Mouse (Mus musculus): Measurements from ENCODE around the gene Svop.

- no peak for TF ChIP-seq GABPA (IDR thresholded peaks at IDR 0.05; ENCODE audit: low read depth, low read length)
- TF ChIP-seq EP300 (IDR thresholded peaks at IDR 0.05; ENCODE audit: low read depth in 1 of 2, low read length in 2 of 2) = no peak
- TF ChIP-seq CTCF (IDR thresholded peaks at IDR 0.05 in 2 of 3, conservative IDR thresholded peaks at IDR 0.05 in 1 of 3; ENCODE audit: control insufficient read depth in 1 of 3, insufficient read depth in 1 of 3, low read depth in 2 of 3, low read length in 3 of 3, poor library complexity in 1 of 3, severe bottlenecking in 1 of 3) = no peak
- TF ChIP-seq ELF1 (IDR thresholded peaks at IDR 0.05; ENCODE audit: low read depth, low read length) = no peak
- TF ChIP-seq POLR2AphosphoS5 (IDR thresholded peaks at IDR 0.05; ENCODE audit: borderline replicate concordance, low read depth, low read length) = no peak
- no peak for TF ChIP-seq POLR2A (IDR thresholded peaks at IDR 0.05; ENCODE audit: control insufficient read depth in 1 of 2, insufficient read depth in 1 of 2, low read depth in 1 of 2, low read length in 2 of 2, poor library complexity in 1 of 2)
- TF ChIP-seq NRF1 (IDR thresholded peaks at IDR 0.05; ENCODE audit: insufficient read depth, low read depth, low read length, poor library complexity, severe bottlenecking) = no peak
- no peak for TF ChIP-seq RCOR1 (IDR thresholded peaks at IDR 0.05; ENCODE audit: low read depth, low read length)
- no peak for TF ChIP-seq HCFC1 (IDR thresholded peaks at IDR 0.05; ENCODE audit: low read depth, low read length)
- TF ChIP-seq MYC (IDR thresholded peaks at IDR 0.05; ENCODE audit: low read depth, low read length) = no peak
- no peak for TF ChIP-seq MAX (IDR thresholded peaks at IDR 0.05; ENCODE audit: low read length)
Measured at GRCm38 (mm10) chr5:114067982-114068381, 23.4 kb downstream of the Svop start.
